Mouse (Mus musculus): ENCODE measurements at regions not wholly inside any gene's neighbourhood (a gene's known extent, or its start where the extent isn't known, plus 50 kb on each side); places are given as distances from the start of the nearest gene placed in this dataset.

GRCm38 (mm10) chr6:148640595-148640994, 190.7 kb downstream of the Ipo8 start:
- TF ChIP-seq CTCF (IDR thresholded peaks at IDR 0.05; ENCODE audit: insufficient read depth, low read length) (no peak), POLR2A (IDR thresholded peaks at IDR 0.05; ENCODE audit: borderline replicate concordance, extremely low read depth, low read depth, low read length) (no peak)

Data from lung, adult 2 months (tissue).